Mouse (Mus musculus) forebrain, embryonic 14.5 days (tissue): ENCODE data around the gene Sept3. TPM values are rescaled to one million over a fixed set of nuclear protein-coding genes. Genes with fewer than 3 reads are reported as not detected.

ENCODE experiments used
- ATAC-seq: fragments of 200-750 bp; cut with Nextera tagmentation; 2 replicates; pipeline ENCODE4 v1.8.0; 2017; ENCODE audit warnings: mild to moderate bottlenecking, moderate library complexity
- DNase-seq: peaks from one replicate; pipeline ENCODE4 v3.0.0-alpha.2; 2015; ENCODE audit warnings: low spot score
- H3K27ac ChIP-seq: fragments of 300-500 bp; sonication (generic); 2 replicates; pipeline ENCODE4 v1.5.1; 2014; ENCODE audit warnings: low read depth, mild to moderate bottlenecking, control low read depth, low read length, moderate library complexity
- H3K27me3 ChIP-seq: fragments of 300-500 bp; sonication (generic); replicated peaks from 2 replicates; pipeline ENCODE4 v1.6.1; 2014; ENCODE audit warnings: low read length, control low read depth, mixed read lengths; ENCODE audit not compliant: control insufficient read depth, insufficient read depth
- H3K36me3 ChIP-seq: fragments of 300-500 bp; sonication (generic); 2 replicates; pipeline ENCODE4 v1.6.1; 2014; ENCODE audit warnings: low read length, control low read depth; ENCODE audit not compliant: control insufficient read depth, insufficient read depth
- H3K4me1 ChIP-seq: fragments of 300-500 bp; sonication (generic); 2 replicates; pipeline ENCODE4 v1.6.1; 2014; ENCODE audit warnings: antibody characterized with exemption, low read length, control low read depth; ENCODE audit not compliant: control insufficient read depth, insufficient read depth
- H3K4me2 ChIP-seq: fragments of 300-500 bp; sonication (generic); 2 replicates; pipeline ENCODE4 v1.6.1; 2014; ENCODE audit warnings: mild to moderate bottlenecking, control low read depth, low read length
- H3K4me3 ChIP-seq: fragments of 300-500 bp; sonication (generic); 2 replicates; pipeline ENCODE4 v1.5.1; 2014; ENCODE audit warnings: low read depth, low read length, control low read depth
- H3K9ac ChIP-seq: fragments of 300-500 bp; sonication (generic); 2 replicates; pipeline ENCODE4 v1.6.1; 2014; ENCODE audit warnings: mild to moderate bottlenecking, low read length, control low read depth, moderate library complexity
- H3K9me3 ChIP-seq: fragments of 300-500 bp; sonication (generic); replicated peaks from 2 replicates; pipeline ENCODE4 v1.6.1; 2016; ENCODE audit warnings: low read length, control low read depth, mixed read lengths; ENCODE audit not compliant: control insufficient read depth
- WGBS: fragments of 180-500 bp; shearing (Covaris S2); extraction: QIAGEN DNeasy Blood & Tissue Kit; methylation state at CpG from one replicate; pipeline ENCODE4 v1.1.7; 2014; 5-methylcytosine and 5-hydroxymethylcytosine counted together
- polyA plus RNA-seq: library from polyadenylated mRNA; unstranded; fragments of >200 nt; fragmentation: Nextera tagmentation; extraction: Ambion mirVana; gene quantifications from 2 replicates; pipeline ENCODE4 v1.2.1, GENCODE M21; 2014

Gene Sept3
- polyA plus RNA-seq = 225 and 276 TPM in 2 replicates

DNA sequence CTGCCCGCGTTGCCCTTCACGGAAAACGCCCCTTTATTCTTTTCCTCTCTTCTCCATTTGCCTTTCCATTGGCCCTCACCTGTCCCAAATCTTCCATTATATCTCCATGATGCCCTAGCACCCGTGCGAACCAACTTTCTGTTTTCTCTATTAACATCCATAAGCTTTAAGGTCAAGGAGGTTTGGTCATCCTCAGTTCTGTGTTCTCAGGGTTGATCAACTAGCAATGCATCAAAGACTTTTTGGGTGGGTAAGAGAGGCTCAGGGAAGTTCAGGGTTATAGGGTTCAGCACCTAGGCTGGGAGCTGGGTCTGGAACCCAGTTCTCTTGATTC is at the start of gene Sept3:
Gene Sept3 (plus strand): TSS at position 301 of the 334 bp plus-strand sequence.
- ATAC-seq (no peak), DNase-seq (no peak)
- Histone ChIP-seq H3K9me3 (no peaks in the 10 kb centered on the region), H3K27me3 (no peaks in the 10 kb centered on the region; the same call in 1 of the 2 replicates), H3K4me1 (peaks cover 32% of the 10 kb centered on the region), H3K4me2 (peak within 1 kb of the TSS; percentile 86), H3K9ac (peak within 1 kb of the TSS; percentile 98), H3K36me3 (peaks cover 13% of the 10 kb centered on the region), H3K4me3 (peak within 1 kb of the TSS; percentile 85), H3K27ac (peak within 1 kb of the TSS; percentile 96)
- 22% methylated on average over 6 of the region's 6 CpGs for WGBS

DNA sequence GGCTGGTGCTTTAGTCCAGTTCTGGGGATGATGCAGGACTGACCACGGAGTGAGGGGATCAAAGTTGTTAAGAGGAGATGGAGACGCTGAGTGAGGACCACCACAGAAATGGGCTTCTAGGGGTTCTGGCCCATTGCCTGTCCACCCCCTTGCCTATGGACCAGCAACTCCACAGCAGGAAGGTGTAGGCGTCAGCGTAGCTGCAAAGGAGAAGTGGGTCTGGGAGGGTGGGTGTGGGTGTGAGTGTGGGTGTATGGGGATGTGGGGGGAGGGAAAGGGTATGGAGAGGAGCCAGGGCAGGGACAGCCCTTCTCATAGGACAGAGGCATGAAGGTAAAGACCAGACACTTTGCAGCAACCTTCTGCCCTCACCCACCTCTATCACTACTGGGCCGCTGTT is 48.9 kb upstream of the Sept3 start:
- ATAC-seq (no peak), DNase-seq (no peak)
- Histone ChIP-seq H3K36me3 (no peaks in the 10 kb centered on the region), H3K9me3 (no peaks in the 10 kb centered on the region), H3K27me3 (no peaks in the 10 kb centered on the region), H3K4me3 (no peak overlapping the region), H3K4me1 (peaks cover 3% of the 10 kb centered on the region; the same call in 1 of the 2 replicates), H3K4me2 (no peak overlapping the region), H3K27ac (no peak overlapping the region), H3K9ac (no peak overlapping the region)
- 96% methylated on average over 5 of the region's 5 CpGs for WGBS

DNA sequence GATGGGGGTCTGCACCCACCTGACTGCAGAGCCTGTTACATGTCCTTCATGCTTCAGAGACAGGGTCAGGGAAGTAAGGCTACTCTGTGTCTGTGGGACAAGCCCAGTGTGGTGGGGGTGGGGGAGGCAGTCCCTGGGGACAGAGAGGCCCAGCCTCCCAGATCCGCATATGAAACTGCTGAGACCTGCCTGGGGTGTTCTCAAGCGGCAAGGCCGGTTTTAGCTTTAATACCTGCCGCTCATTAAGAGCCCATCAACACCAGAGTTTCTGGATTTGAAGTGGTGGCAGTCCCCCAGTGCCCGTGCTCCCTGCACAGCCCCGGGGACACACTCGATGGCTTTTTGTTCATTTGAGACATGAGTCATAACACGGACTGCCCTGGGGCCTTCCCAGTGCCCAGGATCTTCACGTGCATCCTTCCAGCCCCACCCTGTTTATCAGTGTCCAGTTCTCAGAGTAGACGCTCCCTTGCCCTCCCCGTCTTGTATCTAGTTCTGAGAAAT is 45.1 kb upstream of the Sept3 start:
- no peaks in the 10 kb centered on the region for H3K4me1 ChIP-seq
- no peak overlapping the region for H3K4me3 ChIP-seq

DNA sequence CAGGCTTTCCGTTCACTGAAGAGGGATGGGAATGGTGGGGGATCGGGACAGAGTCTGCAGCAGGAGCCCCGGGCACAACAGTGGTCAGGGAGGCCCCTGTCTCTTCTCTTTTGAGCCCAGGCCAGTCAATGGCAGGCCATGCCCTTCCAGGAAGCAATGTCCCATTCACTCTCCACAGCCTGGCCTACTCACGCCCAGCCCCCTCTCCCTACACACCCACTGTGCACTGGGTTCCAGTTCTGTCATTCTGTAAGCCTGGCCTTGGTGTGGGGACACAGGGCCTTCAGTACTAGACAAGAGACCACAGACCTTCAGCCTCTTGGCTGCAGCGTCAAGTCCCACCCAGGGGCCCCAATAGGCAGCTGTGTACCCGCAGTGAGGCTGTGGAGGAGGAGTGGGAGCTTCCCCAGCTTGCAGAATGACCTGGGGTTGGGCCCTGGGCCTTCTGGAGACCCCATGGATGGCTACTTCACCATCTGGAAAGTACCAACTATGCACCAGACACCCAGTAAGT is 44.5 kb upstream of the Sept3 start:
- H3K27me3 ChIP-seq = no peaks in the 10 kb centered on the region
- no peaks in the 10 kb centered on the region for H3K9me3 ChIP-seq
- H3K4me3 ChIP-seq = no peak overlapping the region
- peaks cover 6% of the 10 kb centered on the region for H3K36me3 ChIP-seq
- DNase-seq (no peak), ATAC-seq (no peak)
- H3K27ac ChIP-seq = no peak overlapping the region
- no peak overlapping the region for H3K4me2 ChIP-seq
- WGBS = 65% methylated on average over 6 of the region's 6 CpGs
- no peaks in the 10 kb centered on the region for H3K4me1 ChIP-seq
- no peak overlapping the region for H3K9ac ChIP-seq

More for the DNA sequence above, 45.1 kb upstream of the Sept3 start:
- no peaks in the 10 kb centered on the region for H3K9me3 ChIP-seq
- 42% methylated on average over 11 of the region's 11 CpGs for WGBS
- no peak overlapping the region for H3K4me2 ChIP-seq
- H3K36me3 ChIP-seq = peaks cover 6% of the 10 kb centered on the region
- DNase-seq = no peak
- no peak for ATAC-seq
- no peak overlapping the region for H3K9ac ChIP-seq
- no peak overlapping the region for H3K27ac ChIP-seq
- no peaks in the 10 kb centered on the region for H3K27me3 ChIP-seq

- no peak for DNase-seq
- no peak overlapping the region for H3K27ac ChIP-seq
- H3K27me3 ChIP-seq = no peaks in the 10 kb centered on the region
- 75% methylated on average over 4 of the region's 4 CpGs for WGBS
- no peak overlapping the region for H3K4me3 ChIP-seq
- peaks cover 6% of the 10 kb centered on the region for H3K36me3 ChIP-seq
- no peaks in the 10 kb centered on the region for H3K9me3 ChIP-seq
- peak; percentile 32; the same call in 1 of the 2 replicates for ATAC-seq
- no peak overlapping the region for H3K9ac ChIP-seq
- H3K4me2 ChIP-seq = no peak overlapping the region
- H3K4me1 ChIP-seq = no peaks in the 10 kb centered on the region
These were observed 43.6 kb upstream of the Sept3 start for GRCm38 (mm10) chr15:82231100-82231499.

DNA sequence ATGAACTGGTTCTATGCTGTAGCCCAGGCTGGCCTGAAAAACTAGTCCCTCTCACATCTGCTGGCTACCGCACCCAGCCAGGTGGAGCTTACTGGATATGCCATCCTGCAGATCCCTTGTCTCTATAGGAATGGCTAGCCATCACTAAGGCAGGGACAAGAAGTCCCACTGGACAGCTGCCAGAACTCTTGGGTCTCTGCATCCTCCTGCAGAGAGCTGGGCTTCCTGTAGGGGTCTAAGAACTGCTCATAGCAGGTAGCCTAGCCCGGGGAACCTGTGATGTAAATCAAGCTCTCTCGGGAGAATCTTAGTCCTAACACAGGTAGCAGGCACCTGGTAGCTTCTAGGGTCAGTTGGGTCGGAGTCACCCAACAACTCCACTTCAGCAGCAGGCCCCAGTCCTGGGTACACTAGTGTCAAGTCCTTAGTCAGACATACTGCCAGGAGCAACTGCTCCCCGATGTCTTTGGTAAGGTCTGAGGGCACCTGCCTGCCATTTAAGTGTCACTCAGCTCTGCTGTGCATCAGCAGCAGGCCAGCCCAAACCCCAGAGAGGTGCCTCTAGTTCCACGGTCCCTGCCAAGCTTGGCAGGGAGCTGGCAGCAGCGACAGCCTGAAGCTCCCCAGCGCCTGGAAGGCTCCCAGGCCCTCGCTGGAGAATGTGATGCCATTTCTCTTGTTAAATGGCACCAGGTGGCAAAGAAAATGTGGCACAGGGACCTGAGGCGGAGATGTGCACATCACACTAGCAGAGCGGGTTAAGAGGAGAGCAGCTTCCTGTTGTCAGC is 42.9 kb upstream of the Sept3 start:
- ATAC-seq = peak; percentile 56; the same call in 1 of the 2 replicates
- no peak overlapping the region for H3K4me2 ChIP-seq
- no peaks in the 10 kb centered on the region for H3K4me1 ChIP-seq
- no peak overlapping the region for H3K9ac ChIP-seq
- no peak overlapping the region for H3K4me3 ChIP-seq
- H3K36me3 ChIP-seq = peaks cover 6% of the 10 kb centered on the region
- H3K27ac ChIP-seq = 0 out of 2 replicates have a peak overlapping the region, but pooled peaks have one; percentile 39
- peak; percentile 77 for DNase-seq
- 51% methylated on average over 11 of the region's 11 CpGs for WGBS
- no peaks in the 10 kb centered on the region for H3K9me3 ChIP-seq
- H3K27me3 ChIP-seq = no peaks in the 10 kb centered on the region

- no peak for ATAC-seq
- Histone ChIP-seq H3K4me1 (no peaks in the 10 kb centered on the region), H3K4me2 (no peak overlapping the region), H3K36me3 (peaks cover 6% of the 10 kb centered on the region), H3K27ac (no peak overlapping the region), H3K9me3 (no peaks in the 10 kb centered on the region), H3K4me3 (no peak overlapping the region), H3K27me3 (no peaks in the 10 kb centered on the region), H3K9ac (no peak overlapping the region)
- 67% methylated on average over 4 of the region's 4 CpGs for WGBS
- no peak for DNase-seq
These were observed 42.0 kb upstream of the Sept3 start for GRCm38 (mm10) chr15:82232651-82233050.

DNA sequence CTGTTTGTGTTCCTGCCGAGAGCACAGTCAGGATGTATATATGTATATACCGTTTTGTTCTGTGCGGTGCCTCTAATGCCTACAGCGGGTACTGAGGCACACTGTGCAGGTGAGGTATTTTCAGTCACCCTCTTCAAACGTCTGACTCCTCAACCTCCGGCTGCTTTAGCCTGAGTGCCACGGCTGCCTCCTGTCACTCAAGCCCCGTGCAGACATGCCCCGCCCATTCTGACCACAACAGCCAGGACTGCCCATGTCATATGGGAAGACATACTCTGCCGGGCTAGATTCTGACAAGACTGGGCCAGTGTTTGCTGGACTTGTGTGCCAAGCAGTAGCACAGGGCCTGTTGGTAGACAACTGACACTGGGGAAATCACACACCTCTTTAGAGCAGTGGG is 39.0 kb upstream of the Sept3 start:
- H3K9ac ChIP-seq = no peak overlapping the region; the same call in 1 of the 2 replicates
- no peak for ATAC-seq
- DNase-seq = no peak
- peaks cover 9% of the 10 kb centered on the region for H3K36me3 ChIP-seq
- H3K4me3 ChIP-seq = no peak overlapping the region
- H3K27ac ChIP-seq = no peak overlapping the region
- WGBS = 77% methylated on average over 10 of the region's 10 CpGs
- H3K4me2 ChIP-seq = no peak overlapping the region
- no peaks in the 10 kb centered on the region for H3K27me3 ChIP-seq
- H3K4me1 ChIP-seq = no peaks in the 10 kb centered on the region
- H3K9me3 ChIP-seq = no peaks in the 10 kb centered on the region

DNA sequence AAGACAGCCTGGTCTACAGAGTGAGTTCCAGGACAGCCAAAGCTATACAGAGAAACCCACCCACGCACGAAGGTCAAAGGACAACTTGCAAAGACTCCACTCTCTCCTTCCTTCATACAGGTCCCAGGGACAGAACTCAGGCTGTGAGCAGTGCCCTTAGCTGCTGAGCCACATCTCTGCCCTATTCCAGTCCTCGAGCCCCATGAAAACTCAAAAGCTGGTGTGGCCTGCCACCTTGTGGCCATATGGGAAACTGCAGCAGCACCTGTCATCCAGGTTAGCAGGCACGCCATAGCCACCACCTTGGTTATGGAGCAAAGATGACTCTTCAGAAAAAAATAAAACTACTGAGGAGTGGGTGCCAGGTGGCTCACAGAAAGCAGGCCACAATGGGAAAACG is 38.1 kb upstream of the Sept3 start:
- H3K36me3 ChIP-seq = peaks cover 9% of the 10 kb centered on the region
- no peak overlapping the region for H3K4me2 ChIP-seq
- H3K4me1 ChIP-seq = no peaks in the 10 kb centered on the region
- DNase-seq (peak; percentile 85), ATAC-seq (peak; percentile 87)
- H3K27ac ChIP-seq = no peak overlapping the region
- 24% methylated on average over 5 of the region's 5 CpGs for WGBS
- H3K27me3 ChIP-seq = no peaks in the 10 kb centered on the region
- H3K9me3 ChIP-seq = no peaks in the 10 kb centered on the region
- H3K9ac ChIP-seq = no peak overlapping the region
- H3K4me3 ChIP-seq = no peak overlapping the region
